Mouse (Mus musculus): ENCODE results near the gene Jmjd6. TPM values are rescaled to one million over a fixed set of nuclear protein-coding genes. Genes with fewer than 3 reads are reported as not detected.

Jmjd6 gene
- polyA plus RNA-seq, 1 experiment: 46.3 TPM

GRCm38 (mm10) chr11:116839601-116840000, 3.6 kb downstream of the Jmjd6 start:
- peaks cover 54% of the 10 kb centered on the region for H3K36me3 ChIP-seq (ENCODE audit: control insufficient read depth, insufficient read depth, low read length)
- no peak overlapping the region for H3K4me3 ChIP-seq (ENCODE audit: control insufficient read depth, insufficient read depth, low read length)
- TF ChIP-seq CTCF (IDR thresholded peaks at IDR 0.05; ENCODE audit: borderline replicate concordance, control insufficient read depth, extremely low read depth, insufficient read depth, low read length, poor library complexity): no peak
- TF ChIP-seq POLR2A (IDR thresholded peaks at IDR 0.05; ENCODE audit: control insufficient read depth, extremely low read depth, insufficient read depth, low read length, poor library complexity): no peak
- no peak for DNase-seq
- H3K27me3 ChIP-seq (ENCODE audit: control insufficient read depth, insufficient read depth, low read length): no peaks in the 10 kb centered on the region
- H3K27ac ChIP-seq (ENCODE audit: control insufficient read depth, insufficient read depth, low read length): no peak overlapping the region
- H3K4me1 ChIP-seq (replicated peaks; ENCODE audit: control insufficient read depth, insufficient read depth, low read length): peaks cover 18% of the 10 kb centered on the region
- 95% methylated on average over 7 of the region's 7 CpGs for WGBS

- Histone ChIP-seq H3K27me3 (ENCODE audit: control insufficient read depth, insufficient read depth, low read length) (no peaks in the 10 kb centered on the region), H3K36me3 (ENCODE audit: control insufficient read depth, insufficient read depth, low read length) (peaks cover 54% of the 10 kb centered on the region), H3K4me3 (ENCODE audit: control insufficient read depth, insufficient read depth, low read length) (no peak overlapping the region), H3K4me1 (replicated peaks; ENCODE audit: control insufficient read depth, insufficient read depth, low read length) (peaks cover 14% of the 10 kb centered on the region; the same call in 1 of the 2 replicates), H3K27ac (ENCODE audit: control insufficient read depth, insufficient read depth, low read length) (no peak overlapping the region)
- 97% methylated on average over 14 of the region's 14 CpGs for WGBS
- TF ChIP-seq CTCF (IDR thresholded peaks at IDR 0.05; ENCODE audit: borderline replicate concordance, control insufficient read depth, extremely low read depth, insufficient read depth, low read length, poor library complexity) (no peak), POLR2A (IDR thresholded peaks at IDR 0.05; ENCODE audit: control insufficient read depth, extremely low read depth, insufficient read depth, low read length, poor library complexity) (no peak)
- DNase-seq: no peak
Observed at GRCm38 (mm10) chr11:116838936-116839335, 4.3 kb downstream of the Jmjd6 start.

- WGBS: 97% methylated on average over 10 of the region's 10 CpGs
Observed at GRCm38 (mm10) chr11:116837441-116837840, 5.8 kb downstream of the Jmjd6 start.

GRCm38 (mm10) chr11:116836283-116836682, 7.0 kb downstream of the Jmjd6 start:
- WGBS: 57% methylated on average over 4 of the region's 4 CpGs
- Histone ChIP-seq H3K36me3 (ENCODE audit: control insufficient read depth, insufficient read depth, low read length) (peaks cover 54% of the 10 kb centered on the region), H3K4me1 (replicated peaks; ENCODE audit: control insufficient read depth, insufficient read depth, low read length) (peaks cover 27% of the 10 kb centered on the region)

More at GRCm38 (mm10) chr11:116837441-116837840, 5.8 kb downstream of the Jmjd6 start:
- H3K36me3 ChIP-seq (ENCODE audit: control insufficient read depth, insufficient read depth, low read length): peaks cover 54% of the 10 kb centered on the region
- H3K4me3 ChIP-seq (ENCODE audit: control insufficient read depth, insufficient read depth, low read length): no peak overlapping the region
- no peak for DNase-seq
- no peak overlapping the region for H3K27ac ChIP-seq (ENCODE audit: control insufficient read depth, insufficient read depth, low read length)
- peaks cover 22% of the 10 kb centered on the region for H3K4me1 ChIP-seq (replicated peaks; ENCODE audit: control insufficient read depth, insufficient read depth, low read length)
- no peaks in the 10 kb centered on the region for H3K27me3 ChIP-seq (ENCODE audit: control insufficient read depth, insufficient read depth, low read length)
- TF ChIP-seq CTCF (IDR thresholded peaks at IDR 0.05; ENCODE audit: borderline replicate concordance, control insufficient read depth, extremely low read depth, insufficient read depth, low read length, poor library complexity): no peak
- TF ChIP-seq POLR2A (IDR thresholded peaks at IDR 0.05; ENCODE audit: control insufficient read depth, extremely low read depth, insufficient read depth, low read length, poor library complexity): no peak

GRCm38 (mm10) chr11:116834954-116835353, 8.3 kb downstream of the Jmjd6 start:
- no peaks in the 10 kb centered on the region for H3K27me3 ChIP-seq (ENCODE audit: control insufficient read depth, insufficient read depth, low read length)
- no peak overlapping the region for H3K4me3 ChIP-seq (ENCODE audit: control insufficient read depth, insufficient read depth, low read length)
- no peak for DNase-seq
- TF ChIP-seq CTCF (IDR thresholded peaks at IDR 0.05; ENCODE audit: borderline replicate concordance, control insufficient read depth, extremely low read depth, insufficient read depth, low read length, poor library complexity): no peak
- 84% methylated on average over 1 of the region's 1 CpGs for WGBS
- no peak overlapping the region for H3K27ac ChIP-seq (ENCODE audit: control insufficient read depth, insufficient read depth, low read length)
- peaks cover 42% of the 10 kb centered on the region for H3K36me3 ChIP-seq (ENCODE audit: control insufficient read depth, insufficient read depth, low read length)
- peaks cover 20% of the 10 kb centered on the region for H3K4me1 ChIP-seq (replicated peaks; ENCODE audit: control insufficient read depth, insufficient read depth, low read length)

More at GRCm38 (mm10) chr11:116836283-116836682, 7.0 kb downstream of the Jmjd6 start:
- no peak for DNase-seq
- no peak overlapping the region for H3K27ac ChIP-seq (ENCODE audit: control insufficient read depth, insufficient read depth, low read length)
- no peak overlapping the region for H3K4me3 ChIP-seq (ENCODE audit: control insufficient read depth, insufficient read depth, low read length)
- H3K27me3 ChIP-seq (ENCODE audit: control insufficient read depth, insufficient read depth, low read length): no peaks in the 10 kb centered on the region
- TF ChIP-seq POLR2A (IDR thresholded peaks at IDR 0.05; ENCODE audit: control insufficient read depth, extremely low read depth, insufficient read depth, low read length, poor library complexity): no peak

GRCm38 (mm10) chr11:116832172-116832685, 11.0 kb downstream of the Jmjd6 start:
- WGBS: 7% methylated on average over 4 of the region's 4 CpGs
- H3K27me3 ChIP-seq (ENCODE audit: control insufficient read depth, insufficient read depth, low read length): no peaks in the 10 kb centered on the region
- peaks cover 18% of the 10 kb centered on the region for H3K36me3 ChIP-seq (ENCODE audit: control insufficient read depth, insufficient read depth, low read length)
- H3K27ac ChIP-seq (ENCODE audit: control insufficient read depth, insufficient read depth, low read length): peak overlapping the region; percentile 57; the same call in 1 of the 2 replicates
- no peak for DNase-seq
- TF ChIP-seq CTCF (IDR thresholded peaks at IDR 0.05; ENCODE audit: borderline replicate concordance, control insufficient read depth, extremely low read depth, insufficient read depth, low read length, poor library complexity): no peak
- TF ChIP-seq POLR2A (IDR thresholded peaks at IDR 0.05; ENCODE audit: control insufficient read depth, extremely low read depth, insufficient read depth, low read length, poor library complexity): no peak
- H3K4me1 ChIP-seq (replicated peaks; ENCODE audit: control insufficient read depth, insufficient read depth, low read length): peaks cover 37% of the 10 kb centered on the region
- no peak overlapping the region for H3K4me3 ChIP-seq (ENCODE audit: control insufficient read depth, insufficient read depth, low read length)
